Mouse (Mus musculus): ENCODE measurements around the gene Eef1akmt3. TPM values are rescaled to one million over a fixed set of nuclear protein-coding genes. Genes with fewer than 3 reads are reported as not detected.

Gene Eef1akmt3
- total RNA-seq, 2 experiments from 2014 or later: not detected

GRCm38 (mm10) chr10:127002765-127003164, 38.5 kb downstream of the Eef1akmt3 start:
- no peak for ATAC-seq (replicated peaks; ENCODE audit: poor library complexity)

GRCm38 (mm10) chr10:127002056-127002455, 39.3 kb downstream of the Eef1akmt3 start:
- no peak for ATAC-seq (replicated peaks; ENCODE audit: poor library complexity)

GRCm38 (mm10) chr10:127001297-127001696, 40.0 kb downstream of the Eef1akmt3 start:
- no peak for ATAC-seq (replicated peaks; ENCODE audit: poor library complexity)

- peak; percentile 23 for ATAC-seq (replicated peaks; ENCODE audit: poor library complexity)
Measured at GRCm38 (mm10) chr10:127000529-127000928, 40.8 kb downstream of the Eef1akmt3 start, which contains the start of gene Avil. Gene Avil (plus strand): TSS chr10:127000709.

GRCm38 (mm10) chr10:126997340-126998113, 43.8 kb downstream of the Eef1akmt3 start:
- ATAC-seq (replicated peaks; ENCODE audit: poor library complexity): no peak

GRCm38 (mm10) chr10:126993621-126994020, 47.7 kb downstream of the Eef1akmt3 start:
- ATAC-seq (replicated peaks; ENCODE audit: poor library complexity): no peak

- ATAC-seq (replicated peaks; ENCODE audit: poor library complexity): peak; percentile 11; the same call in 1 of the 2 replicates
Measured at GRCm38 (mm10) chr10:126991676-126992075, 49.6 kb downstream of the Eef1akmt3 start.

- peak; percentile 81 for ATAC-seq (replicated peaks; ENCODE audit: poor library complexity)
Measured at GRCm38 (mm10) chr10:126990313-126991056, 50.8 kb downstream of the Eef1akmt3 start.

GRCm38 (mm10) chr10:126988513-126989165, 52.7 kb downstream of the Eef1akmt3 start:
- no peak for ATAC-seq (replicated peaks; ENCODE audit: poor library complexity)

- peak; percentile 13; the same call in 1 of the 2 replicates for ATAC-seq (replicated peaks; ENCODE audit: poor library complexity)
Measured at GRCm38 (mm10) chr10:126987183-126988118, 53.9 kb downstream of the Eef1akmt3 start.

- ATAC-seq (replicated peaks; ENCODE audit: poor library complexity): peak; percentile 44
Measured at GRCm38 (mm10) chr10:126986541-126986961, 54.8 kb downstream of the Eef1akmt3 start.

GRCm38 (mm10) chr10:126985579-126985978, 55.7 kb downstream of the Eef1akmt3 start:
- ATAC-seq (replicated peaks; ENCODE audit: poor library complexity): no peak

GRCm38 (mm10) chr10:126985127-126985526, 56.2 kb downstream of the Eef1akmt3 start:
- no peak for ATAC-seq (replicated peaks; ENCODE audit: poor library complexity)

GRCm38 (mm10) chr10:126984189-126985004, 56.9 kb downstream of the Eef1akmt3 start:
- ATAC-seq (replicated peaks; ENCODE audit: poor library complexity): no peak

GRCm38 (mm10) chr10:126983193-126983725, 58.1 kb downstream of the Eef1akmt3 start:
- ATAC-seq (replicated peaks; ENCODE audit: poor library complexity): no peak

- ATAC-seq (replicated peaks; ENCODE audit: poor library complexity): no peak
Measured at GRCm38 (mm10) chr10:126981746-126982145, 59.6 kb downstream of the Eef1akmt3 start.
